Mouse (Mus musculus) cerebellum, adult 2 months (tissue): ENCODE data around the gene Cib1.

Experiments
- CTCF ChIP-seq: fragments of 200-500 bp; IDR thresholded peaks from 2 replicates; pipeline ENCODE4 v1.5.1; 2011; ENCODE audit warnings: low read depth, mild to moderate bottlenecking, control low read depth, low read length, moderate library complexity, borderline replicate concordance; ENCODE audit not compliant: insufficient read depth
- POLR2A ChIP-seq: fragments of 200-500 bp; IDR thresholded peaks from 2 replicates; pipeline ENCODE4 v1.6.1; 2011; ENCODE audit warnings: low read length, control low read depth, borderline replicate concordance; ENCODE audit not compliant: insufficient read depth

DNA sequence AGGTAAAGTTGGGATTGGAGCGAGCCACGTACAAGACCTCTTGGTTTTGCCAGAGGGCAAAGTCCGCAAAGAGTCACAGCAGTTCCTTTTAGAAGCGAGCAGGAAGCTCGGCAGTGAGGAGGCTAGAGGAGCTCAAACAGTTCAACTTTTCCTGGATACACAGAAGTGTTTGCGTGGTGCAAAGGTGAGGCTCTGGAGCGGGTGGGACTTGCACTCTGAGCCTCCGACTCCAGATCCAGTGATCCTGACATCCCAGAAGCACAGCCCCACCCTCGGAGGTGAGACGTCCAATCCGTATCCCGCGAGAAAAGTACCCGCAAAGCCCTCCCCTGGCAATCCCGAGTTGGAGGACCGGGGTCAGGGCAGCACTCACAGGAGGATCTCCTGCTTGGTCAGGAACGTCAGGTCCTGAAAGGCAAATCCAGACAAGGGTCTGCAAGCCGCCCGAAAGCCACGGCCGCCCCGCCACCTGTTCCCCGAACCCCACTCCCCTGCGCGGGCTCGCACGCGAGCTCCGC lies 583 bp downstream of the Cib1 start:
- TF ChIP-seq POLR2A (no peak), CTCF (no peak)
